Mouse (Mus musculus) R1 (cell line): ENCODE results near the gene Slc2a2.

ENCODE experiments used
- DNase-seq: peaks from one replicate; pipeline ENCODE4 v3.0.0-alpha.2; 2018; ENCODE audit warnings: low read depth, low spot score

Gene Slc2a2

DNA sequence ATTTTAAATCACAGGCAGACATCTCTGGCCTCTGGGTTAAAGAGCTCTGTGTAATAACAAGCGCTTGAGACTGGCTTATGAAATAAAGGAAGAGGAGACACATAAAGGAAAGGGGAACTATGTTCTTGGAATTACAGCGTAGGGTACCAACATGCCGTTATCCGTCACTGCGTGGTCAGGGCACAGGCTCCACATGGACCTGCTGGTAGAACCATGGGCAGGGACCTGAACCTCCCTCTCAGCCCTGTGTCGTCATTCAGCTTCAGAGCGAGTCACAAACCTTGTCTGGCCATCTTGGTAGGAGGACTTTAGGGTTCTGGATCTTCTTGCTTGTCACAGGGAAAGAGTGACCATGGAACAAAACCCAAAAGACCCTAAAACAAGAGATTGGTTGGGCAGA is 28.7 kb downstream of the Slc2a2 start:
- DNase-seq, result no peak

DNA sequence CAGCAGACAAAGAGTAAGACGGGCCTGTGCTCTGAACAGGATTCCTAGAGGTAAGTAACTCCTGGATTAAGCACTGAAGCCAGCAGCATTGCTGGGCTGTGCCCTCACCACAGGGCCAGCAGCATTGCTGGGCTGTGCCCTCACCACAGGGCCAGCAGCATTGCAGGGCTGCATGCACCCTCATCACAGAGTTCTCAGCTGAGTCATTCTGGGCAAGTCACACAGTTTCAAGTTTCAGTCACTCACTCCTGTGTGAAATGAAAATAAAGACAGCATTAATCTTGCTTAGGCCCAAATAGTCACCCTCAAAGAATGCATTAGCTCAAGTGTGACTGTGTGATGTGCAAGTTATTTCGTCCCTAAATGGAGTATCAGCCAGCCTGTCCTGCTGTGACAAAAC is 37.0 kb downstream of the Slc2a2 start:
- DNase-seq, result no peak

DNA sequence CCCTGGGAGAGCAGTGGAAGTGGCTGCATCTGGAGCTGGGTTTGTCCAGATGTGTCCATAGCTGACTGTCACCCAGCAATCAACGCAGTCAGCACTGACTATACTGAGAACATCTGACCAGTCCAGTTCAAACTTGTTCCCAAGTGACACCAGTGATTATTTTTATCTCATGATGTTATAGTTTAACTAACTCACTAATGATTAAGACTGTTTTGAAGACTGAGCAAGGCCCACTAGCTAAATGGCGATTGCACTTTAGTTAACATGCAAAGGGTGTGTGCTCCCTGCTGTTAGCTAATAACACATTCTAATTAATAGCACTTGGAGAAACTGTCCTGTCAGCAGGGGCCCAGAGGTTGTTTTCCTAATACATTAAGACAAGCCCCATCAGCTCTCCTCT is 39.3 kb downstream of the Slc2a2 start:
- DNase-seq, result no peak

DNA sequence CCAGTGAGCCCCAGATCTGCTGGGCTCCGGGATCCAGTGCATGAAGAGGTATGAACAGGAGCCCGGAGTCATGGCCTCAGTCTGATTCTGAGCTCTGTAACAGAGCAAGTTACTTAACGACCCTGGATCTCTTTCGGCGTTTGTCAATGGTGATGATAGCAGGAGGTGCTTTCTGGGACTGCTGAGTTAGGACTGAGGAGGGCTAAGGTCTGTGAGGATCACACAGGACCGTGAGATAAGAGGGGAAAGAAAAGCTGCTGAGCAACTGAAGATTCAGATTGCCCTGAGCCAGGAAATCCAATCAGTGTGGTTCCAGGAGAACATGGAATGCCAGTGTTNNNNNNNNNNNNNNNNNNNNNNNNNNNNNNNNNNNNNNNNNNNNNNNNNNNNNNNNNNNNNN is 42.6 kb downstream of the Slc2a2 start:
- DNase-seq, result no peak

DNA sequence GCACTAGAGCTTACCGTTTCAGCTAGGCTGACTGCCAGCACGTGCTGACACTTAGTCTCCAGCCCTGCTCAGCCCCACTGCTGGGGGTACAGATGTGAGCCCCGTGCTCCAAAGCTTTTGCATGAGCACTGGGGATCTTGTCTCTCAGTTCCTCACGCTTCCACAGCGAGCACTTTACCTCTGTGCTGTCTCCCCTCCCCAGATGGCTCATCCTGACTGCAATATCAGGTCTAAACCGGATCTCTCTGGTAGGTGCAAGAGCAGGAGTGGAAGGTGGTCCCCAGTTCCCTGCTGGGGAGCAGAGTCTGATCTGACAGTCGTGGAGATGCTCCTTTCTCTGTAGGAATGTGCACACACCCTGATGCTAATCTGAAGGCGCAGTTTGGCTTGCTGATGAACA is 45.5 kb downstream of the Slc2a2 start:
- DNase-seq, result peak; percentile 86

DNA sequence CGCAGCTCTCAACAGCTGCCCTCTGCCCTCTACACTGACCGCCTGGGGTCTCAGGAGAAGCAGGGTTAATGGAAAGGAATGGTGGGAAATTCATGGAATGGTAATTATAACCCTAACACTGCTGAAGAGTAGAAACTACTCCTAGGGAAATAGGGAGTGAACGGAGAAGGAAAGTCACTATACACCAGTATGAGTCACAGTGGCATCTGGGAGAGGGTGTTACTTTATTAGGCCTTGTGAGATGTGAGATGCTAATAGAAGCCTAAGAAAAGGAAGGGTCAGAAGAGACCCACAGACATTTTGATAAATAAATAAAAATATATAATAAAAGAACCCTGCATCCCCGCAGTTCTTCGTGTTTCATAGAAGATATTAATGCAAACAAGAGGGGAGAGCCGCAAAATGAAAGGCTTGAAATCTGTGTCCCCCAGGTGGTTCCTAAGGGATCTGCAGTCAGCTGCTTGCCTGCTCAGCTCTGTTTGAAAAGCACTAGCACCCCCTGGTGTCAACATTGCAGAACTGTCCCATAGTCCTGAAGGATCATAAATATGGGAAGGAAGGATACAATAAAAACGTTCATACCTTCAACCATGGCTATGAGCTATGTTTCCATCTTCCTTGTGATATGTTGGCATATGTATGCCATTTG is 48.3 kb downstream of the Slc2a2 start:
- DNase-seq, result peak; percentile 87

DNA sequence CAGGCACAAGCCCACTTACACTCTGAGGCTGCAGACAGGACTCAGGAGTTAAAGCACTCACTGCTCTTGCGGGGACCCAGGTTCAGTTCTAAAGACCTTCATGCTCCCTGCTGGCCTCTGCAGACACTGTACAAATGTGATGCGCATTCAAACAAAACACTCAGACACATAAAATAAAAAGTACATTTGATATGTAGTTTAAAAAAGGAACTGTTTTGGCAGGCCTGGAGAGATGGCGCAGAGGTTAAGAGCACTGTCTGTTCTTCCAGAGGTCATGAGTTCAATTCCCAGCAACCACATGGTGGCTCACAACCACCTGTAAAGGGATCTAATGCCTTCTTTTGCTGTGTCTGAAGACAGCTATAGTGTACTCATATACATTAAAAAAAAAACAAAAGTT is 50.4 kb downstream of the Slc2a2 start:
- DNase-seq, result no peak

DNA sequence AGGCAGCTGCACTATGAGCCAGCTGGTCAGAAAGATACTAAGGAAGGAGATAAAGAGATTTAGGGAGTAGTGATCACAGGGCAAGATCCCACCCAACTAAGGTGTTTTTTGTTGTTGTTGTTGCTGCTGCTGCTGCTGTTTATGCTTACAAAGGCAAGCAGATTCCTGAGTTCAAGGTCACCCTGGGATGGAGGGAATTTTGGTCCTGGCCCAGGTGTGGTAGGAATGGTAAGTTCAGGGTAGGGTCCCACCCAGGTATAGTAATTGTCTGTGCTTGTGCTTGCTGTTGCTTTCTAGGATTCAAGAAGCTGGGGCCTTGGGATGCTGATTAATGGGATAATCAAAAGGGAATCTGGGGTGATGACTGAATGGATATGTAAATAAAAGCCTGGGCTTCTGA is 51.3 kb downstream of the Slc2a2 start:
- DNase-seq, result peak; percentile 27

DNA sequence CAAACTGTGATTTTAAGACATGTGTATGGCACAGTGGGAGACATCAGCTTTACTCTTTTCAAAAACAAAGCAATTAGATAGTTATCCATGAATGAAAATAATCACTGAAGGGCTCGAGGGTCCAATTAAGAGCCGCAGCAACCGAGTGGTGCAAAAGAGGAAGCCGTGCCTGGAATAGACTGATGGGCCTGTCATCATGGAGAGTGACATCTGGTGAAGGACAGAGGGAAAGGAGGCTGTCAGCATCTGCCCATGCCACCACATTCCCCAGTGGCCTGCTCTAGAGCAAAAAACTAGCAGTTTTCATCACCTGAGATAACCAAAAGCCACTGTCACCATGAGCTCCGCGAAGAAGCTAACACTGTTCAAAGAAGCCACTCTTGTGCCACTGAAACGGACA is 57.8 kb downstream of the Slc2a2 start:
- no peak for DNase-seq

DNA sequence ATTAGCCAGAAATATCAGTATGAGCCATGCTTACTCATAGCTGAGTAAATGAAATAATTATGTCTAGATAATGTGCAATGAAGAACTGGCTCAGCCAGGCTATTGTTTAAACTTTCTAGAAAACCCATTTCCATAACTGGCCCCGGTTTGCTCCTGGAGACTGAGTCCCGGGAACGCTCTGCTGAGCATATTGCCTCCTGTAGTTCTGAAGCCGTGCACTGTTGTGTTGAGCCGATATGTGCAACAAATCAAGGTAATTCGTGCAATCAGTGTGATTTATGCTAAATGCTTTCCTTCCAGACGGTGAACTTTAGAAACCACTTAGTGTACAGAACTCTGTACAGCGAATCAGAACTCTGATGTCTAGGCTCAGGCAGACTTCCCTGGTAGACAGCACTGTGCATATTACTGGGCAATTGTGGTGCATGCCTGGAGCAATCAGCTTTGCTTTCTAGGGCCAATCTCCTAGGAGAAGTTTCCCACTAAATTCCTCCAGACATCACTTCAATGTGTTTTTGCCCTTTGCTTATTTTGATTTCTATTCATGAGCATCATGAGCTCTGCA is 63.6 kb downstream of the Slc2a2 start:
- no peak for DNase-seq

DNA sequence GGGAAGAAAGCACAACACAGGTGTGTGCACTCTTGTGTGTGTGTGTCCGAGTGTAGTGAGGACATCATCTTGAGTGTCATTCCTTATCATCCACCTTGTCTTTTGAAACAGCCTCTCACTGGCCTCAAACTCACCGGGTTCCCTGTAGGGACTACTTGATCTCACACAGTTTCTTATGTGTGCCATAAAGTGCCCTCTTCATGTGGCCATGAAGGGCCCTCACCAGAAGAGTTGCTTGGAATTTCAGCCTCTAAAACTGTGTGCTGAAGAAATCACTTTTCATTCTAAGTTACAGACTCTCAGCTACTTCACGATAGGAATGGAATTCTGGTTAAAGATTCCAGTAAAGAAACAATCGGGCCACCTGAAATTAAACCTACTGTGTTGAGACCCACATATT is 69.2 kb downstream of the Slc2a2 start:
- DNase-seq, result no peak

DNA sequence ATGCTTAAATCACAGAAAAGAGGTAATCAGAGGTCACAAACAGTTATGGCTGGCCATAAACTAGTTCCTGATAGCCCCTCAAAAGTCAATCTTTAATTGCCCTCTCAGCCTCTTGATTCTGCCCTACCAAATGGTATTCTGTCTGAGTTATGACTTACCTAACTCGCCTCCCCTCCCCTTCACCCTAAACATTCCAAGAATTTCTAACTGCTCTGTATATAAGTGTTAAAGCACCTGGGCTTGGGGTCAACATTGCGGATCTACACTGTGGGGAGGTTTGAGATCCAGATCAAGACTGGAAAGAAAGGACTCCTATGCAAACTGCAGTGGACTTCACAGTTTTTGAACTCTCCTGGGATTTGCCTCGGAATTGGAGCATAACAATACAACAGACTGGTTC is 70.5 kb downstream of the Slc2a2 start:
- no peak for DNase-seq

DNA sequence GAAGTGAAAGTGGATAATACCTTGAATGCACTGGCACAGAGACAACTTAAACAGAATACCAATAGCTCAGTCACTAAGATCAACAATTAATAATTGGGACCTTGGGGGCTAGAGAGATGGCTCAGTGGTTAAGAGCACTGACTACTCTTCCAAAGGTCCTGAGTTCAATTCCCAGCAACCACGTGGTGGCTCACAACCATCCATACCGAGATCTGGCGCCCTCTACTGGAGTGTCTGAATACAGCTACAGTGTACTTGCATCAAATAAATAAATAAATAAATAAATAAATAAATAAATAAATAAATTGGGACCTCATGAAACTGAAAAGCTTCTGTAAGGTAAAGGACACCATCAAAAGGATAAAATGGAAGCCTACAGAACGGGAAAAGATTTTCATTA is 75.2 kb downstream of the Slc2a2 start:
- DNase-seq, result peak; percentile 43

DNA sequence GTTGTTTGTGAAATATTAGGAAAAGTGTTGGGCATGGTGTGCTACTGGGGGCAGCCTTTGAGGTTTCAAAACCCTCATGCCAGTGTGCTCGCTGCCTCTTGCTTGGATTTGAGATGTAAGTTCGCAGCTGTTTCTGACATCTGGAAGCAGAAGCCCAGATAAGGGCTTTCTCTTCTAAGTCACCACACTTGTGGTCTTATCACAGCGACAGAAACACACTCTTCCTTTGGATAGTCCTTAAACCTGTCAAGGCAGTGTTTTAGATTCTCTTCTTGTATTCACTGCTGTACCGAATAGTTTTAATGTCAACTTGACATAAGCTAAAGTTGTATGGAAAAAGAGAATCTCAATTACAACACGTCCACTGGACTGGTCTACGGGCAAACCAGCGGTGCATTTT is 77.7 kb downstream of the Slc2a2 start:
- no peak for DNase-seq

DNA sequence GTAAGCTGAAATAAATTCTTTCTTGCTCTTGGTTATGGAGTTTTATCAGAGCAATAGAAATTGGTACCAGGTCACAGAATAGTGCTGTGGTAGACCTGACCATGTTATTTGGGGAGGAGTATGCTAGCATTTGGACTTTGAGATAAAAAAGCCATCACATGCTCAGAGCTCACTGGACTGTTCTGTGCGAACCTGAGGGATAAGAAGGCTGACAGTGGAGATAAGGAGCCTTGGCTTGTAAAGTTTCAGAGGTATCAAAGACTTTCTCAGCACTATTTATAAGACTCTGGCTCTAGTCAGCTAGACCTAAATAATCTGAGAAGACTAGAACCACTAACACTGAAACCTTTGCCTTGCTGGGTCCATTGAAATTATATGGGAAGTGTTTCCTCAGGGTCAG is 78.3 kb downstream of the Slc2a2 start:
- no peak for DNase-seq

DNA sequence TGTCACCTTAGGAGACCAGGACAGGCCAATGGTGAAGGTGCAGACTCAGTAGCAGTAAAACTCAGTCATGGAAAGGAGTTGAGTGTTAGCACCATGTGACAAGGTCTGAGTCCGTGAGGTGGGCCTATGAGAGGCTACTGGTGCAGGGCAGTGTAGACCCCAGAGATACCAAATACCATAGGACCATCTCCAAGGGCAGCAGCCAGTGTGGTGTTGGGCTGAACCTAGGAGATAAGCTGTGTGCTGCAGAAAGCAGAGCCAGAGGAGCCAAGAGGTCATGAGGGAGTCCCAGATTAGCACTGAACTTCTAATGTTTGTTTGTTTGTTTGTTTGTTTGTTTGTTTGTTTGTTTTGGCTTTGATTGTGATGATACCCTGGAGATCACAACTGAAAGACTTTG is 78.8 kb downstream of the Slc2a2 start:
- no peak for DNase-seq

DNA sequence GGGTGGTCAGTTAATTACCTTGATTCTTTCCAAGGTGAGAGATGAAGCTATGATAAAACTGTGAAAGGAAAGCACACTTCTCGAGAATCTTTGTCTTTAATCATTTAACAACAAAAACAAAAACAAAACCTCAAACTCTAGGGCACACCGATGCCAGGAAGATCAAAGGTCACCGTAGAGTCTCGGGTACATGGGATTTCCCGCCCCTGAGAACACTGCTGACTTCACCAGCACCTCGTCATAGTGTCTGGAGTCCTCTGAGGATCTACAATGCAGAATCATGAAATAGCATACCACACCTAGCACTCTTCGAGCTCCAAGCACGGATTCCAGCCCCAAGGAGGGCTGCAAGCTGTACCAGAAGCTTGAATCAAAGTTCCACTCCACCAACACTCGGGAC is 82.8 kb downstream of the Slc2a2 start:
- no peak for DNase-seq
